Mouse (Mus musculus) embryo, embryonic 11.5 days (tissue): Measurements from ENCODE around the gene Vipr2.

Experiments used
- DNase-seq: peaks from one replicate; pipeline ENCODE4 v3.0.0-alpha.2; 2012; ENCODE audit warnings: low read depth, low spot score

Gene Vipr2

GRCm38 (mm10) chr12:116096361-116096904 lies 18.9 kb downstream of the Vipr2 start:
- no peak for DNase-seq

- no peak for DNase-seq
These were observed 19.6 kb downstream of the Vipr2 start for GRCm38 (mm10) chr12:116097166-116097565.

- DNase-seq: no peak
These were observed 24.4 kb downstream of the Vipr2 start for GRCm38 (mm10) chr12:116101945-116102344.

- DNase-seq: no peak
These were observed 32.2 kb downstream of the Vipr2 start for GRCm38 (mm10) chr12:116109451-116110353.

DNA sequence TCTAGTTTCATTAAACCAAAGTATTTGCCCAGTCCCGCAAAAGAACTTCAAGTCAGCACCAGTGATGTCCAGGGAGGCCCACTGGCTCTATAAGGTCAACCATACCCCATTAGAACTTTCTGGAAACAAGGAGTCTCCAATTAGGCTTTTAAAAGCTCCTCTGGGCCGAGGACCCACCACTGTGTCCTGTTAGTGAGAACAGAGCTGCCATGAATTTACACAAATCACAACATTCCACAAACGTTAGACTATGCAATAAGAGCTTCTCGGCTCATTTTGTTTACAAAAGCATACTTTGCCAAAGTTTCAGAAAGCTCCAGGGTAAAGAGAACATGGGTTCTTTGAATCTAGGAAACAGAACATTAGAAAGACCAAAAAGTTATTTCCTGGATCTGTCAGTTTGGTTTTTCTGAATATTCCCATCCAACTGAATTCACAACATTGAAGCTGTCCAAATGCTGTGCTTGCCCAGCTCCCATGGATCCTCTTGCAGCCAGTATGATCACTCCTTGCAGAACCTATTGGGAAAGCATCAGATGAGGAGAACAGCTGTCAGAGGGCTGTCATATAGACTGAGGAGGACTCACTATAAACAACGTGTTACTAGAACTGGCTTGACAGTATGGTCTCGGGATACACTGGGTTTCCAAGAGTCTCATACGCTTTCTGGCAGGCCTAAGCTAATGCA lies 33.6 kb downstream of the Vipr2 start:
- no peak for DNase-seq

DNA sequence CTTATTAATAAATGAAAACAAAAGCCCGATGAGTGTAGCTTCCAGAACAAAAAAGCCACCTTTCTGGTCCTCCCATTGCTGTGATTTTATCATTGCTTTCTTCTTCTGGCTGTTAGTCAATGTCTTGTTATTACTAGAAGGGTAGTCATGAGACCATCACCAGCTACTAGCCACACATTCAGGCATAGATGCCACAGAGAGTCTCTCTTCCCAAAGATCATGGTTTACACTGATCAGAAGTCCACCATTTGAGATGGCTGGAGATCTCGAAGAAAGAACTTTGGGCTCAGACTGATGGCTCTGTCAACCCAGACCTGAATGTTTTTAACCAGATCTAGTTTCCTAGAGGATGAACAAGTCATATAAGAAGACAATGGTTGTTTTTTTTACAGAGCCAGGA lies 38.3 kb downstream of the Vipr2 start:
- DNase-seq: no peak

DNA sequence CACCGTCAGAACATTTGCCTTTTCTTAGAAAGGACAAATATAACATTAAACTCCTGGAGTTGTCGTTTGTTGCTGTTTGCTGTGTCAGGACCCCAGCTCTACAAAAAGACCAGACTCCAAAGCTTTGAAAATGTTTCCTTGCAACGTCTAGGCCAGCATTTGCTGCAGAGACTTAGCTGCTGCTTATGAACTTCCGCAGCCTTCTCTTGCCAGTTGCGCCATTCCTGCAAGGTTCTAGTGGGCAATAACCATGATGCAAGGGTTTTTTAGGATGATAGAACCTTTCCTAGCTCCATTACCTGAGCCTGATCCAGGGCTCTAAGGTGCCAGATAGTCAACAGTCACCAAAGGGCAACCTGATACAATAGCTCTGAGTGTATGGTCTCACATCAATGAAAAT lies 38.9 kb downstream of the Vipr2 start:
- DNase-seq: no peak

DNA sequence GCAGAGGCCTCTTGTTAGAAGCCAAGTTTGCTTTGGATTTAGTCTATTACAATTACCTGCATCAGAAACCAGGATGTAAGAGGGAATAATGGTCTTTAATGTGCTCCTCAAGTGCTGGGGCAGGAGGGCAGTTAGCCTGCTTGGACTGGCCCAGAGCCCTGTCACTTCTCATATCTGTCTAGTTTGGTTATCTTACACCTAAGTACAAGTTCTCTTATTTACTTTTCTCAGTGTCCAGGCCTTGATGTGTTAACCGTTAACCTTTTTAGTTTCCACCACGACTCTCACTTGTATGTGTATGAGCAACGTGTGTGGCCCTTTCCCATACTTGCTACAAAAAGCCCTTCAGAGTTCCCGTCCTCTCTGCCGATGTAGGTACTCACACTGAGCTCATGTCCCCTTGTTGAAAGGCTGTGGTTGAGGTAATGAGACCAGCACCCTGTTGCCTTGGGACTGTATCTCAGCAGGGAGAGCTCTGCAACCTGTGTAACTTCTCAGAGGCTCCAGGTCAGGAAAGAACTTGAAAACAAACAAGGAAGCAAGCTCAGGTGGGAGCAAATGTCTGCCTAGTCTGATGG lies 39.9 kb downstream of the Vipr2 start:
- no peak for DNase-seq

- no peak for DNase-seq
These were observed 41.5 kb downstream of the Vipr2 start for GRCm38 (mm10) chr12:116119001-116119400.

GRCm38 (mm10) chr12:116123786-116124185 lies 46.3 kb downstream of the Vipr2 start:
- no peak for DNase-seq

DNA sequence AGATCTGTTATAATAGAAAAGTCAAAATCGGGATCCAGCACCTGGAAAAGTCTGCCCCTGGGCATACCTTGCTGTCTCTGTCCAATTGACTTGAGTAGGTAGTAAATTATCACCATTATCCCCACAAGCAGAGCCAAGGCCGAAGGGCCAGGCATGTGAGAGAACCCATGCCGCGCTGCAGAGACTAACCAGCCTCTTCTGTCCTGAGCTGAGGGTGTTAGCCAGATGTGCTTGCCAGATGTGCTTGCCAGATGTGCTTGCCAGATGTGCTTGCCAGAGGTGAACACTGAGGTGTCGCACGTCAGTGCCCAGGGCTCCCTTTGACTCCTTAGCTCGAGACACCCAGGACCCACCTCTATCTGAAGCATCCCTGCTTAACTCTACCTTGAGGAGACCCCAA lies 53.4 kb downstream of the Vipr2 start:
- DNase-seq: no peak

- DNase-seq: no peak
These were observed 55.4 kb downstream of the Vipr2 start for GRCm38 (mm10) chr12:116132909-116133308.

DNA sequence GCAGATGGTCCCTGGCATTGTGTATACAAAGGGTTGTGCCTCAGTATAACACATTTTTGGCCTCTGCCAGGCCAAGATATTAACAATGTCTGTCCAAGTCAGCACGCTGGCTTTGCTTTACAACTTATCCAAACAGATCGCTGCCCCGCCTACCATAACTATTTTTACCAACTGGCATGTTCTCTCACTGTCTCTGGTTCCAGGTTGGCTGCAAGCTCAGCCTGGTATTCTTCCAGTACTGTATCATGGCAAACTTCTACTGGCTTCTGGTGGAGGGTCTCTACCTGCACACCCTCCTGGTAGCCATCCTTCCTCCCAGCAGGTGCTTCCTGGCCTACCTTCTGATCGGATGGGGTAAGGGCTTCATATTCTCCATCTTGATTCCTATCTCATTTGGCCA lies 58.4 kb downstream of the Vipr2 start:
- DNase-seq: no peak

GRCm38 (mm10) chr12:116138322-116139205 lies 61.0 kb downstream of the Vipr2 start:
- no peak for DNase-seq

- DNase-seq: no peak
These were observed 63.1 kb downstream of the Vipr2 start for GRCm38 (mm10) chr12:116140605-116141004.

DNA sequence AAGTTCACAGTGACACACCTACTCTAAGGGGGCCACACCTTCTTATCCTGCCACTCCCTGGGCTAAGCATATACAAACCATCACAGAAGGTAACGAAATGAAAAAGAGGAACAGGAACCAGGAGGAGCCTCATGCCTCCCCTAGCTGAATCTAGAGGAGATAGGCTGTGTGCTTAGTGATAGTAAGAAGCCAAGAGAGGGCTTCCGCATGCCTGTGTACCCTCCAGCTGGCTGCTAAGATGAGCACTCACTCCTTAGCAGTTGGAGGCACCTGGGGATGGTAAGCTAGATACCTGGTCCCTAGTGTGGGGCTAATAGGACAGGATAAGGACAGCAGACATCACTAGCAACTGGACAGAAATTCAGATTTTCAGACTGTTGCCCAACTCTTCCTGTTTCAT lies 64.3 kb downstream of the Vipr2 start:
- DNase-seq: no peak

GRCm38 (mm10) chr12:116142464-116142863 lies 64.9 kb downstream of the Vipr2 start:
- DNase-seq: no peak

DNA sequence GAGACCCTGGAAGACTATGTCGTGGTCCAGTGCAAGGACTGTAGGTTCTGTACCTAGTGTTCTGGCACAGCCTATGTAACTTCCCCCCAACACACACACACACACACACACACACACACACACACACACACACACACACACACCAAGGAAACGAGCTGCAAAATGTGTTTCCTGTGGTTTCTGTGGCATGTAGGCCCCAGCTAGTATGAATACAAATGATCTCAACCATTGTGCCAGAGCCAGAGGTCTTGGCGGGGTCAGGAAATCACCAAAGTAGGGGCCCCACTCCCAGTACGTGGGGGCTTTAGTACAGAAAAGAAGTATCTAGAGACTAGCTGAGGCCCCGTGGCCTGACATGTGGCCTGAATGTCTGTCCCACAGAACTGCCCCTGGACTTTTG lies 67.7 kb downstream of the Vipr2 start:
- DNase-seq: no peak

DNA sequence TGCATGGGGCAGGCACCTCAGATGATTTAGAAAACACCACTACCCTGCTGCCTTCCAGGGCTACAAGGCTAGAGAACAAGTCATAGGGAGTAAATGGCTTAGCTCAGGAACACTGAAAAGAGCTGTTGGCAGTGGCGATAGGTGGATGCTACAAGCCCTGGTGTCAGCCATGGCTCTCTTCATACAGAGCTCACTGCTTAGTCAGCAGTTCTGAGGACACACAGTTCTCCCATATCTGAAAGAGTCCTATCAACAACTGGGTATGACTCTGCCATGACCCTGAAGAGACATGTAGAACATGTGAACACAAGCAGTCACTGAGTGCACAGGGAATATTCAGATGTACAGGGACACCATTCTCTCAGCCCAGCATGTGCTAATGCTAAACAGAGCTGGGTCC lies 68.2 kb downstream of the Vipr2 start:
- DNase-seq: no peak

- no peak for DNase-seq
These were observed 69.6 kb downstream of the Vipr2 start for GRCm38 (mm10) chr12:116146996-116147634.
